Mouse (Mus musculus): Measurements from ENCODE around the gene Dab2ip. TPM values are rescaled to one million over a fixed set of nuclear protein-coding genes. Genes with fewer than 3 reads are reported as not detected.
A peak's percentile ranks its signal among the peaks of the same experiment; 100 is the strongest.

The Dab2ip gene
- polyA plus RNA-seq, 1 experiment = 46.9 TPM

- Histone ChIP-seq H3K4me3 (no peak overlapping the region), H3ac (ENCODE audit: control insufficient read depth, insufficient read length) (no peak overlapping the region), H3K27me3 (ENCODE audit: control insufficient read depth, insufficient read depth, insufficient read length) (no peaks in the 10 kb centered on the region), H3K4me2 (ENCODE audit: low read depth) (peak overlapping the region; percentile 56), H3K79me2 (ENCODE audit: control insufficient read depth, insufficient read depth) (peaks cover 77% of the 10 kb centered on the region), H3K36me3 (ENCODE audit: control insufficient read depth, insufficient read depth) (no peaks in the 10 kb centered on the region)
- TF ChIP-seq POLR2A (IDR thresholded peaks at IDR 0.05; ENCODE audit: insufficient read length, low read depth) (no peak), MYOD1 (IDR thresholded peaks at IDR 0.05; ENCODE audit: control insufficient read depth in 1 of 3, insufficient read length in 2 of 3, low read depth in 2 of 3) (no peak), MAX (IDR thresholded peaks at IDR 0.05; ENCODE audit: low read depth) (no peak), MYOG (IDR thresholded peaks at IDR 0.05; ENCODE audit: control insufficient read depth in 1 of 3, insufficient read depth in 1 of 3, insufficient read length in 2 of 3, low read depth in 2 of 3) (peak in 2 of 3 experiments; percentile 33 to 60), E2F4 (IDR thresholded peaks at IDR 0.05; ENCODE audit: insufficient read depth) (no peak), CEBPB (IDR thresholded peaks at IDR 0.05; ENCODE audit: insufficient read depth, poor library complexity, severe bottlenecking) (0 out of 2 replicates have a peak, but pooled peaks have one; percentile 1), TCF12 (IDR thresholded peaks at IDR 0.05; ENCODE audit: insufficient read depth, poor library complexity, severe bottlenecking) (peak; percentile 42)
These were observed 115.9 kb downstream of the Dab2ip start for GRCm38 (mm10) chr2:35673986-35674385.

- peak overlapping the region; percentile 43 for H3K4me2 ChIP-seq (ENCODE audit: low read depth)
- TF ChIP-seq MYOD1 (IDR thresholded peaks at IDR 0.05; ENCODE audit: control insufficient read depth in 1 of 3, insufficient read length in 2 of 3, low read depth in 2 of 3) (no peak), POLR2AphosphoS2 (IDR thresholded peaks at IDR 0.05; ENCODE audit: insufficient read length, low read depth) (no peak), CEBPB (IDR thresholded peaks at IDR 0.05; ENCODE audit: insufficient read depth, poor library complexity, severe bottlenecking) (no peak), TCF12 (IDR thresholded peaks at IDR 0.05; ENCODE audit: insufficient read depth, poor library complexity, severe bottlenecking) (no peak), USF1 (IDR thresholded peaks at IDR 0.05; ENCODE audit: low read depth) (no peak), POLR2A (IDR thresholded peaks at IDR 0.05; ENCODE audit: insufficient read length, low read depth) (no peak), MAX (IDR thresholded peaks at IDR 0.05; ENCODE audit: low read depth) (no peak), MYOG (IDR thresholded peaks at IDR 0.05; ENCODE audit: control insufficient read depth in 1 of 3, insufficient read depth in 1 of 3, insufficient read length in 2 of 3, low read depth in 2 of 3) (no peak), SRF (IDR thresholded peaks at IDR 0.05; ENCODE audit: control insufficient read depth, insufficient read length, low read depth) (no peak), E2F4 (IDR thresholded peaks at IDR 0.05; ENCODE audit: insufficient read depth) (no peak), REST (IDR thresholded peaks at IDR 0.05; ENCODE audit: insufficient read depth, insufficient read length) (no peak), TCF3 (IDR thresholded peaks at IDR 0.05; ENCODE audit: insufficient read length, low read depth) (no peak)
- H3ac ChIP-seq (ENCODE audit: control insufficient read depth, insufficient read length) = no peak overlapping the region
- no peaks in the 10 kb centered on the region for H3K27me3 ChIP-seq (ENCODE audit: control insufficient read depth, insufficient read depth, insufficient read length)
- peaks cover 80% of the 10 kb centered on the region for H3K79me2 ChIP-seq (ENCODE audit: control insufficient read depth, insufficient read depth)
- H3K36me3 ChIP-seq (ENCODE audit: control insufficient read depth, insufficient read depth) = no peaks in the 10 kb centered on the region
- no peak overlapping the region for H3K4me3 ChIP-seq
These were observed 116.4 kb downstream of the Dab2ip start for GRCm38 (mm10) chr2:35674431-35674830.

GRCm38 (mm10) chr2:35676075-35676665, 118.1 kb downstream of the Dab2ip start:
- Histone ChIP-seq H3ac (ENCODE audit: control insufficient read depth, insufficient read length) (no peak overlapping the region), H3K36me3 (ENCODE audit: control insufficient read depth, insufficient read depth) (no peaks in the 10 kb centered on the region), H3K79me2 (ENCODE audit: control insufficient read depth, insufficient read depth) (peaks cover 82% of the 10 kb centered on the region), H3K4me3 (no peak overlapping the region), H3K4me2 (ENCODE audit: low read depth) (peak overlapping the region; percentile 45), H3K27me3 (ENCODE audit: control insufficient read depth, insufficient read depth, insufficient read length) (no peaks in the 10 kb centered on the region)
- TF ChIP-seq E2F4 (IDR thresholded peaks at IDR 0.05; ENCODE audit: insufficient read depth) = no peak

GRCm38 (mm10) chr2:35677855-35678254, 119.8 kb downstream of the Dab2ip start:
- peak overlapping the region; percentile 0 for H3K4me2 ChIP-seq (ENCODE audit: low read depth)

GRCm38 (mm10) chr2:35678440-35678839, 120.4 kb downstream of the Dab2ip start:
- no peaks in the 10 kb centered on the region for H3K27me3 ChIP-seq (ENCODE audit: control insufficient read depth, insufficient read depth, insufficient read length)
- H3K4me2 ChIP-seq (ENCODE audit: low read depth) = peak overlapping the region; percentile 0
- TF ChIP-seq CEBPB (IDR thresholded peaks at IDR 0.05; ENCODE audit: insufficient read depth, poor library complexity, severe bottlenecking) (no peak), MYOD1 (IDR thresholded peaks at IDR 0.05; ENCODE audit: control insufficient read depth in 1 of 3, insufficient read length in 2 of 3, low read depth in 2 of 3) (peak in 1 of 3 experiments; percentile 45)
- H3K36me3 ChIP-seq (ENCODE audit: control insufficient read depth, insufficient read depth) = no peaks in the 10 kb centered on the region
- H3ac ChIP-seq (ENCODE audit: control insufficient read depth, insufficient read length) = no peak overlapping the region
- H3K4me3 ChIP-seq = no peak overlapping the region
- H3K79me2 ChIP-seq (ENCODE audit: control insufficient read depth, insufficient read depth) = peaks cover 89% of the 10 kb centered on the region

More at GRCm38 (mm10) chr2:35677855-35678254, 119.8 kb downstream of the Dab2ip start:
- Histone ChIP-seq H3K27me3 (ENCODE audit: control insufficient read depth, insufficient read depth, insufficient read length) (no peaks in the 10 kb centered on the region), H3K4me3 (no peak overlapping the region), H3K79me2 (ENCODE audit: control insufficient read depth, insufficient read depth) (peaks cover 83% of the 10 kb centered on the region), H3K36me3 (ENCODE audit: control insufficient read depth, insufficient read depth) (no peaks in the 10 kb centered on the region), H3ac (ENCODE audit: control insufficient read depth, insufficient read length) (no peak overlapping the region)
- peak in 1 of 3 experiments; percentile 13 for TF ChIP-seq MYOG (IDR thresholded peaks at IDR 0.05; ENCODE audit: control insufficient read depth in 1 of 3, insufficient read depth in 1 of 3, insufficient read length in 2 of 3, low read depth in 2 of 3)
- TF ChIP-seq POLR2AphosphoS2 (IDR thresholded peaks at IDR 0.05; ENCODE audit: insufficient read length, low read depth) = no peak
- no peak for TF ChIP-seq TCF3 (IDR thresholded peaks at IDR 0.05; ENCODE audit: insufficient read length, low read depth)

Measured in myocyte (in vitro differentiated cells).